In the genomic region with DNA sequence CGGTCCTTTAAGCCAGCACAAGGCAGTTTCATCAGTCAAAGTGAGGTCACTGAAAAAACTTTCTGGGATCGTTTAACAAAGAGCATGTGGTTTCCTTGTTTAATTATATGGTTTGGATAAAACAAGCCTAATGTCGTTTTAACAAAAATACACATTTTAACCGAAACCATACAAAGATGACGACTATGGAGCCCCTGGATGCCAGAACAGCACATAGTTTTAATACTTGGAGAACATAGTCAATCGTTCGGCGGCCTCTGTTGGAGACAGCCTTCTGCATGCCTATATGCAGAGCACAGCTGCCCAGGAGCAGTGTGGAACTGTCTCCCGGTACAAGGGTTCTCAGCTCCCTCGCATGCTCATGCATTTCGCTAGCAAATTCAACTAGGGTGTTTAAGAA, we compare ENCODE assay signal across 18 mouse cellular contexts. TPM values are rescaled to one million over a fixed set of nuclear protein-coding genes. Genes with fewer than 3 reads are reported as not detected.
DNase-seq lines count a peak whose midpoint lies in the region; ATAC-seq and TF ChIP-seq lines count a peak whose summit lies in the region.
"Had no signal": no experiment of that assay in that cellular context is flagged by ENCODE, and none has a peak within 500 bp of the region (broad histone marks: within the 10 kb centered on the region; RNA-seq: fewer than 3 reads in every experiment).

No protein-coding gene starts in this region.

- H3K36me3 ChIP-seq in lung, embryonic 14.5 days (ENCODE audit: insufficient read depth) = no peaks in the 10 kb centered on the region
- no peaks in the 10 kb centered on the region for H3K36me3 ChIP-seq in embryonic facial prominence, embryonic 12.5 days
- H3K36me3 ChIP-seq in embryonic facial prominence, embryonic 15.5 days = no peaks in the 10 kb centered on the region
- H3K36me3 ChIP-seq: heart, embryonic 15.5 days had no signal

- peaks cover 36% of the 10 kb centered on the region for H3K4me1 ChIP-seq in lung, embryonic 14.5 days (ENCODE audit: insufficient read depth)
- peaks cover 33% of the 10 kb centered on the region for H3K4me1 ChIP-seq in embryonic facial prominence, embryonic 12.5 days
- peaks cover 68% of the 10 kb centered on the region for H3K4me1 ChIP-seq in embryonic facial prominence, embryonic 15.5 days

- no peak overlapping the region for H3K4me2 ChIP-seq in lung, embryonic 14.5 days
- no peak overlapping the region for H3K4me2 ChIP-seq in embryonic facial prominence, embryonic 12.5 days (replicated peaks)
- H3K4me2 ChIP-seq in embryonic facial prominence, embryonic 15.5 days (replicated peaks) = 0 out of 2 replicates have a peak overlapping the region, but pooled peaks have one; percentile 2
- H3K4me2 ChIP-seq: forebrain, embryonic 13.5 days; heart, embryonic 11.5 days; heart, embryonic 15.5 days; hindbrain, embryonic 13.5 days had no signal

- 55% methylated on average over 11 of the region's 11 CpGs for WGBS in lung, embryonic 14.5 days
- WGBS in embryonic facial prominence, embryonic 12.5 days = 39% methylated on average over 11 of the region's 11 CpGs
- 25% methylated on average over 11 of the region's 11 CpGs for WGBS in embryonic facial prominence, embryonic 15.5 days

- no peak overlapping the region for H3K9ac ChIP-seq in lung, embryonic 14.5 days
- no peak overlapping the region for H3K9ac ChIP-seq in embryonic facial prominence, embryonic 12.5 days
- H3K9ac ChIP-seq in embryonic facial prominence, embryonic 15.5 days = no peak overlapping the region
- H3K9ac ChIP-seq: forebrain, embryonic 13.5 days; forebrain, postnatal 0 days; heart, embryonic 15.5 days; hindbrain, embryonic 13.5 days had no signal

- TF ChIP-seq CTCF in lung, embryonic 14.5 days (IDR thresholded peaks at IDR 0.05; ENCODE audit: low read depth) = no peak

- H3K4me3 ChIP-seq in lung, embryonic 14.5 days (ENCODE audit: low read depth, low read length) = no peak overlapping the region
- H3K4me3 ChIP-seq in embryonic facial prominence, embryonic 12.5 days = no peak overlapping the region
- no peak overlapping the region for H3K4me3 ChIP-seq in embryonic facial prominence, embryonic 15.5 days (replicated peaks)
- H3K4me3 ChIP-seq: forebrain, embryonic 13.5 days; heart, adult 2 months; heart, embryonic 15.5 days; hindbrain, embryonic 13.5 days had no signal

- peak; percentile 41 for DNase-seq in lung, embryonic 14.5 days
- DNase-seq in lung, postnatal 10 days = no peak
- no peak for DNase-seq in left cerebral cortex, adult 8-10 months (ENCODE audit: low spot score in 2 of 2)
- DNase-seq: adrenal gland, adult 8-10 months; adrenal gland, postnatal 36 days; cerebellum, postnatal 14 days; embryo, embryonic 11 days; forebrain, postnatal 0 days; gastrocnemius, postnatal 14 days; heart, adult 2 months; heart, postnatal 14 days had no signal

- H3K9me3 ChIP-seq in lung, embryonic 14.5 days (ENCODE audit: low read depth, low read length) = no peaks in the 10 kb centered on the region
- no peaks in the 10 kb centered on the region for H3K9me3 ChIP-seq in embryonic facial prominence, embryonic 12.5 days
- H3K9me3 ChIP-seq in embryonic facial prominence, embryonic 15.5 days (replicated peaks) = no peaks in the 10 kb centered on the region
- H3K9me3 ChIP-seq: forebrain, embryonic 13.5 days; heart, embryonic 15.5 days; hindbrain, embryonic 13.5 days had no signal

- H3K27me3 ChIP-seq in lung, embryonic 14.5 days (ENCODE audit: insufficient read depth, low read length) = no peaks in the 10 kb centered on the region
- no peaks in the 10 kb centered on the region for H3K27me3 ChIP-seq in embryonic facial prominence, embryonic 12.5 days
- no peaks in the 10 kb centered on the region for H3K27me3 ChIP-seq in embryonic facial prominence, embryonic 15.5 days
- H3K27me3 ChIP-seq: forebrain, embryonic 13.5 days; heart, embryonic 15.5 days; hindbrain, embryonic 13.5 days had no signal

- no peak overlapping the region for H3K27ac ChIP-seq in lung, embryonic 14.5 days (ENCODE audit: low read depth)
- H3K27ac ChIP-seq in embryonic facial prominence, embryonic 12.5 days = peak overlapping the region; percentile 73; the same call in 1 of the 2 replicates
- H3K27ac ChIP-seq in embryonic facial prominence, embryonic 15.5 days (replicated peaks) = peak overlapping the region; percentile 78
- H3K27ac ChIP-seq: forebrain, embryonic 13.5 days; heart, adult 2 months; heart, embryonic 15.5 days; hindbrain, embryonic 13.5 days had no signal

- no peak for ATAC-seq in lung, embryonic 14.5 days (ENCODE audit: insufficient read depth)
- no peak for ATAC-seq in embryonic facial prominence, embryonic 12.5 days (ENCODE audit: insufficient number of reproducible peaks, insufficient read depth, low FRiP score, low TSS enrichment)
- peak; percentile 74 for ATAC-seq in embryonic facial prominence, embryonic 15.5 days (ENCODE audit: insufficient number of reproducible peaks, low FRiP score, low TSS enrichment, low read depth)
- no peak for ATAC-seq in CD4-positive, CD25-positive, alpha-beta regulatory T cell, adult 4 months
- ATAC-seq: forebrain, postnatal 0 days had no signal

RNA-seq across cellular contexts. Expression of a gene that starts 53.2 kb away (rescaled TPM):
- 645 and 660 TPM in 2 replicates for polyA plus RNA-seq in lung, embryonic 14.5 days (2014; fragmentation: Nextera tagmentation; extraction: Ambion mirVana)
- 597 and 789 TPM in 2 replicates for polyA plus RNA-seq in embryonic facial prominence, embryonic 12.5 days (2016; fragmentation: Nextera tagmentation; extraction: Ambion mirVana)
- 465 and 514 TPM in 2 replicates for polyA plus RNA-seq in embryonic facial prominence, embryonic 15.5 days (2015; fragmentation: Nextera tagmentation; extraction: Ambion mirVana)
- polyA plus RNA-seq in CD4-positive, CD25-positive, alpha-beta regulatory T cell, adult 4 months (2017; shearing (Covaris generic)) = 1 to 10 TPM; 9.0 to 9.2 TPM
- total RNA-seq in left cerebral cortex, adult 8-10 months (2022) = 100 to 1,000 TPM; 509 to 621 (median 540) TPM

Comparison
In these comparisons a context has a peak if more than half of its experiments do, and no peak if none do; other contexts are left out.
1. RNA of a gene that starts 53.2 kb away (polyA plus RNA-seq): 645 to 660 TPM in lung, embryonic 14.5 days, 597 to 789 TPM in embryonic facial prominence, embryonic 12.5 days and 465 to 514 TPM in embryonic facial prominence, embryonic 15.5 days; 9.0 to 9.2 TPM in CD4-positive, CD25-positive, alpha-beta regulatory T cell, adult 4 months; every median in the first group is over 10 times any median in the second.